Mouse (Mus musculus) olfactory bulb, adult 2 months (tissue): Measurements from ENCODE around the gene Hs6st3.

Experiments
- CTCF ChIP-seq: fragments of 200-500 bp; IDR thresholded peaks from 2 replicates; pipeline ENCODE4 v1.5.1; 2012; ENCODE audit warnings: low read depth, mild to moderate bottlenecking, low read length, moderate library complexity; ENCODE audit not compliant: insufficient read depth
- POLR2A ChIP-seq: fragments of 200-500 bp; IDR thresholded peaks from 2 replicates; pipeline ENCODE4 v1.6.1; 2012; ENCODE audit warnings: mild to moderate bottlenecking, low read depth, low read length, moderate library complexity; ENCODE audit not compliant: insufficient read depth

DNA sequence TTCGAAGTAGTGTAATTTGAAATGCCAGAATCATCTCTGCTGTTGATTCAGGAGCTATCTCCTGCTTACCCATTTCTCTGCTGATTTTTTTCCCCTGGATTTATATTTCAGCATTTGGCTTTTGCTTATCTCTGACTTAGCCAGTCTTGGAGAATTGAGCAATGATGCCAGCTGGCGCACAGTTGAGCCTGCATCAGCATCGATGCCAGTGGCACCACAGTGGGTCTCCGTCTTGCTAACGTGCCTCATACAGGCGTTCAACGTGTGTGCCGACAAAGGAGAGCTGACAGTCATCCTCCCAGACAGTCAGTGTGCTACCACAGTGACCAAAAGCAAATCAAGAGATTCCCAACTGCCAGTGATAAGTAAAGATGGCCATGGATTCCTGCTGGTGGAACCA, 30.6 kb upstream of the Hs6st3 start:
- TF ChIP-seq CTCF (no peak), POLR2A (no peak)
